Mouse (Mus musculus) gastrocnemius, adult 2 months (tissue): ENCODE results near the gene Upf1. TPM values are rescaled to one million over a fixed set of nuclear protein-coding genes. Genes with fewer than 3 reads are reported as not detected.
A peak's percentile ranks its signal among the peaks of the same experiment; 100 is the strongest.

Experiments
- DNase-seq: peaks from one replicate; pipeline ENCODE4 v3.0.0; 2022
- H3K27ac ChIP-seq: fragments of 200-600 bp; 2 replicates; pipeline ENCODE4 v1.8.1; 2022; ENCODE audit warnings: mild to moderate bottlenecking
- H3K4me3 ChIP-seq: fragments of 200-600 bp; 2 replicates; pipeline ENCODE4 v1.8.1; 2022; ENCODE audit warnings: mild to moderate bottlenecking, moderate library complexity
- CTCF ChIP-seq: fragments of 200-600 bp; IDR thresholded peaks from 2 replicates; pipeline ENCODE4 v1.8.1; 2022; ENCODE audit warnings: antibody characterized with exemption, mild to moderate bottlenecking, moderate library complexity
- intact Hi-C: fragments of 180-260 bp; cut with DNase I; formaldehyde crosslinking; loops from one replicate; pipeline ENCODE4 v1.15.1; 2025
- total RNA-seq, 2 experiments: library from RNA; stranded (reverse); gene quantifications; 2 replicates each; pipeline ENCODE4 v1.2.3; 2021

Upf1 gene
- total RNA-seq, 2 experiments from 2014 or later: 28.1 to 35.1 TPM

DNA sequence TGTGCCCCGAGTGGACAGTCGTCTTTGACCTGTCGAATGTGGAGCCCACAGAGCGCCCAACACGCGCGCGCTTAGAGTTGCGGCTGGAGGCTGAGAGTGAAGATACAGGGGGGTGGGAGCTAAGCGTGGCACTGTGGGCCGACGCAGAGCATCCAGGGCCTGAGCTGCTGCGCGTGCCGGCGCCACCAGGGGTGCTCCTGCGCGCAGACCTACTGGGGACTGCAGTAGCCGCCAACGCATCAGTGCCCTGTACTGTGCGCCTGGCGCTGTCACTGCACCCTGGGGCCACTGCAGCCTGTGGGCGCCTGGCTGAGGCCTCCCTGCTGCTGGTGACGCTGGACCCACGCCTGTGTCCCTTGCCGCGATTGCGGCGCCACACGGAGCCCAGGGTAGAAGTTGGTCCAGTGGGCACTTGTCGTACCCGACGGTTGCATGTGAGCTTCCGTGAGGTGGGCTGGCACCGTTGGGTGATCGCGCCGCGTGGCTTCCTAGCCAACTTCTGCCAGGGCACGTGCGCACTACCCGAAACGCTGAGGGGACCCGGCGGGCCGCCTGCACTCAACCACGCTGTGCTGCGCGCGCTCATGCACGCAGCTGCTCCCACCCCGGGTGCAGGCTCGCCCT is 22.2 kb downstream of the Upf1 start:
- intact Hi-C loops: no loop called here
- Histone ChIP-seq H3K4me3 (no peak overlapping the region), H3K27ac (no peak overlapping the region)
- DNase-seq: peak; percentile 51
- peak; percentile 14; the same call in 1 of the 2 replicates for TF ChIP-seq CTCF

GRCm38 (mm10) chr8:70329835-70330740 is 23.0 kb downstream of the Upf1 start:
- intact Hi-C loops: no loop called here
- no peak for TF ChIP-seq CTCF
- no peak for DNase-seq
- H3K4me3 ChIP-seq: no peak overlapping the region
- no peak overlapping the region for H3K27ac ChIP-seq

DNA sequence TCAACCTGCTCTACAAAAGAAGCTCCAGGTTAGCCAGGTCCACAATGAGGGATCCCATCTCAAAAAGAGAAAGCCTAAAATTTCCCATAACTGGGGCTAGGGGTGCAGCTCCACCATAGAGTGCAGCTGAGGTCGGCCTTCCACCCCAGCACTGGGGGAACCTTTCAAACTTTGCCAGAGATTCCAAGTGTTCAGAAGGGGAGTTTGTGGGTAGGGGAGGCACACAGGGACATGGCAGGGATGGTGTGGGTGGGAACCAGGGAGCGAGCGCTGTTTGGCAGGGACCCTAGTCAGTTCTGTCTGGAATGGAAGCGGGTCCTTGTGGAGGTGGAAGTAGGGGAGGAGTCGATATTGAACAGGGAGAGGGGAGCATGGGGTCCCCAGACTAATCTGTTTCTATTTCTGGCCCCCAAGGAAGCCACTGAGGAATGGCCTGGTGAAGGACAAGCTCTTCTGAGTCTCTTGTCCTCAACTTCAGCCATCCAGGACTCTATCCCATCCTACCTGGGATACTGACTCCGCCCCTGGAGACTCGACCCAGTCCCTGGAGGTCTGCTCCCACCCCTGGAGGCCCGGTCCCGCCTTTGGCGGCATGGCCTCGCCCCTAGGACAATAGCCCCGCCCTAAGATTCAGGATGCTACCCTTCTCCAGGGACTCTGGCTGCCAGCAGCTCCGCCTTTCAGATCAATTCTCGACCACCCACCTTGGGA is 23.8 kb downstream of the Upf1 start, which contains the start of gene Gdf1:
Gene Gdf1, plus strand, starts transcription at position 694 of the 711 bp plus-strand sequence.
- intact Hi-C loops: no loop called here
- Histone ChIP-seq H3K27ac (no peak within 1 kb of the TSS), H3K4me3 (no peak within 1 kb of the TSS)
- DNase-seq: peak; percentile 46
- TF ChIP-seq CTCF: no peak

- DNase-seq: no peak
- H3K27ac ChIP-seq: no peak overlapping the region
- H3K4me3 ChIP-seq: no peak overlapping the region
- intact Hi-C loops: no loop called here
- TF ChIP-seq CTCF: no peak
Observed at GRCm38 (mm10) chr8:70327512-70327911, 25.6 kb downstream of the Upf1 start.

DNA sequence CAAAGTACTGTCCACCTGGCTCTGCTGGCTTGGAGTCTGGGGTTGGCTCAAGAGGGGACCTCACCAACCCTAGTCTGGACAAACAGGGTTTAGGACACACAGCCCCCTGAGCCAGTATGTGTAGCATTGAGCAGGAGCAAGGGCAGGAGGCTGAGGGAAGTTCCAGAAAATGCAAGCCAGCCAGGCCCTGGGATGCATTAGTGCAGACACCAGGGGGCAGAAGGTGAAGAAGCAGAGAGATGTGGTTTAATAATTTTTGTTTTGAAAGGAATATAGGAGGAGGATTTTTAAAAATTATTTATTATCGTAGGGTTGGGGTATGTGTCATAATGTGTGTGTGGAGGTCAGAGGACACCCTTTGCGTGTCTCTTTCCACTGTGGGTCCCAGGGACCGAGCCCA is 29.4 kb downstream of the Upf1 start:
- Histone ChIP-seq H3K4me3 (no peak overlapping the region), H3K27ac (no peak overlapping the region)
- intact Hi-C loops: no loop called here
- no peak for DNase-seq
- TF ChIP-seq CTCF: peak; percentile 12; the same call in 1 of the 2 replicates

- intact Hi-C loops: no loop called here
- peak overlapping the region; percentile 82 for H3K4me3 ChIP-seq
- no peak for TF ChIP-seq CTCF
- H3K27ac ChIP-seq: peak overlapping the region; percentile 95
- peak; percentile 84 for DNase-seq
Observed at GRCm38 (mm10) chr8:70317872-70318271, 35.2 kb downstream of the Upf1 start.

DNA sequence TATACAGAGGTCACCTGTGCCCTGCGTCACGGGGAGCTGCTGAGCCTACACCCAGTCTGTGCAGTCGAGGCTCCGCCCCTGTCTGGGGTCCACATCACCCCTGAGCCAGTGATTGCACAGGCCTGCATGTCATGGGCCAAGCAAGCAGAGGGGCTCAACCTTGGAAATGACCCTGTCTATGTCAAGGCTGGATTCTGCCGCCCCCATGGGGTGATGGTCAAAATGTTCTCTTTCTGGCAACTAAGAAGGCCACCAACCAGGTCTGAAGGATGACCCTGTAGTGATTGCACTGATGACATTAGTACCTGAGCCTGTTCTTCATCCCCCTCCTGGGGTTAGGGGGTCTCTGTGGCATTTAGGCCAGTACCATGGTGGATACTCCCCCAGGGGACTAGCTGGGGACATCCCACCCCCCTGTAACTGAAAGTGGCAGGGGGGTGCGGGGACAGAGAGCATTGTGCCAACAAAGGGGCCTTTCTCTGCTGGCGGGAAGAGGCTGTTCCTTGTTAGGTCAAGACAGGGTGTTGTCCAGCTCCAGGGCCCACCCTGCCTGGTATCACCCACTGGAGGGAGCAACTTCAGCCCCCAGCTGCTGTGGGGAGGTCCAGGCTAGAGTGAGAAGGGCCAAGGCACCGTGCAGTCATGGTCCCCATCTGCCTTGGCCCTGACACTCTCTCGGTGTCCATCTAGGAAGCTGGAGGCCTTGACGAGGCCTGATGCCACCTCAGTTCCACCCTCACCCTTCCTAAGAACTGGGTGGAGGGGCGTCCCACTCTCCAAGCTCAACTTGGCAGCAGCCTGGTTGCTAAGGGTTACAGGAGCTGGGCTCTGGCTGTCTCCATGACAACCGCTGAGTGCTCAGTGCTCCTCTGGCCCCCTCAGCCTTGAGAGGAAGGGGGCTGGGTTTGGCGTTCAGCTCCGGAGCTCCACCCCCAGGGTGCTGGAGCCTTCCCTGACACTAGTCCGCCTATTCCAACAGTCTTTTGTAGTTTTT is 36.3 kb downstream of the Upf1 start:
- Histone ChIP-seq H3K27ac (peak overlapping the region; percentile 95), H3K4me3 (peak overlapping the region; percentile 82)
- peak; percentile 78 for DNase-seq
- TF ChIP-seq CTCF: no peak
- intact Hi-C loops: no loop called here

GRCm38 (mm10) chr8:70315624-70316510 is 37.2 kb downstream of the Upf1 start, which contains the start of gene Cers1:
Gene Cers1, plus strand, starts transcription at chr8:70315775.
- DNase-seq: peak; percentile 87
- intact Hi-C loops: no loop called here
- peak within 1 kb of the TSS; percentile 95 for H3K27ac ChIP-seq
- peak within 1 kb of the TSS; percentile 82 for H3K4me3 ChIP-seq
- no peak; the same call in 1 of the 2 replicates for TF ChIP-seq CTCF

- Histone ChIP-seq H3K4me3 (no peak overlapping the region), H3K27ac (peak overlapping the region; percentile 95)
- peak; percentile 95 for DNase-seq
- TF ChIP-seq CTCF: no peak
- intact Hi-C loops: no loop called here
Observed at GRCm38 (mm10) chr8:70313399-70313798, 39.7 kb downstream of the Upf1 start.

DNA sequence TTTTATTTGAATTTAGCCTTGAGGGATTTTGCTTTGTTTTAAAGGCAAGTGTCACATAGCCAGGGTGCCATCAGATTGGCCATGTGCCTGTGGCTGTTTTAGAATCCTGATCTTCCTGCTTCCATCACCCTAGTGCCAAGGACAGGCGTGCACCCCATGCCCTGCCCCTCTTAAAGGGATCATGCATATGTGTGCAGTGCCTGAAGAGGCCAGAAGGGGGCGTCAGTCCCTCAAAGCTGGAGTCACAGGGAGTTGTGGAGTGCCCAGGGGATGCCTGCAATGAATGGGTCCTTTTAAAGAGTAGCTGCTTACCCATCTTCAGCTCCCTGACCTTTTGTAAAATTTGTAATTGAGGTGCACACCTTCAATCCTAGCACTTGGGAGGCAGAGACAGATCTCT is 43.8 kb downstream of the Upf1 start:
- DNase-seq: peak; percentile 66
- intact Hi-C loops: no loop called here
- Histone ChIP-seq H3K4me3 (no peak overlapping the region), H3K27ac (no peak overlapping the region)
- TF ChIP-seq CTCF: peak; percentile 75

DNA sequence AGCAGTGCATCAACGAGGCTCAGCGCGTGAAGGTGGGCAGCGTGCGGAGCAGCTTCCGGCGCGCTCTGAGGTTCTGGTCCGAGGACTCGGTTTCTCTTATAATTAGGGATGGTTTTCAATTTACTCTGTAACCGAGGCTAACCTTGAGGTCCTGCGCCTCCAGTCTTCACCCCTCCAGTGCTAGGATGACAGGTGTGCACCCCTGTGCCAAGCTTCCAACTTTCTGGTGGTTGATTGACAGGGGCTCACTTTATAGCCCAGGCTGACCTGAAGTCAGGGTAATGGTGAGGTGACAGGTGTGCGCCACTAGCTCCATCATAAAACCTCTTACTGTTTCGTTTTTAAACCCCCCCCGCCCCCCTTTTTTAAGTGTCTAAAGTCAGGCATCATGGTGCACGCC is 50.2 kb downstream of the Upf1 start:
- Histone ChIP-seq H3K27ac (peak overlapping the region; percentile 94), H3K4me3 (peak overlapping the region; percentile 93)
- intact Hi-C loops: no loop called here
- DNase-seq: no peak
- no peak for TF ChIP-seq CTCF
